Mouse (Mus musculus): ENCODE results near the gene B020004J07Rik.
A peak's percentile ranks its signal among the peaks of the same experiment; 100 is the strongest.
"Not testable (repeated sequence)": the region's sequence is repeated elsewhere in the genome, so short reads cannot be mapped to it uniquely, and the experiment has no call there.

Gene B020004J07Rik

GRCm38 (mm10) chr4:101843923-101844322 is at the start of gene B020004J07Rik:
Gene B020004J07Rik, minus strand, starts transcription at chr4:101844023.
- DNase-seq: not testable (repeated sequence)

GRCm38 (mm10) chr4:101889377-101889776 is 45.6 kb upstream of the B020004J07Rik start:
- DNase-seq: no peak

- no peak for DNase-seq
Observed at GRCm38 (mm10) chr4:101883641-101884040, 39.8 kb upstream of the B020004J07Rik start.

- not testable (repeated sequence) for DNase-seq
Observed at GRCm38 (mm10) chr4:101875687-101876086, 31.9 kb upstream of the B020004J07Rik start.

- DNase-seq: not testable (repeated sequence)
Observed at GRCm38 (mm10) chr4:101872031-101872430, 28.2 kb upstream of the B020004J07Rik start.

- peak in 1 of 2 experiments; percentile 8 for DNase-seq
Observed at GRCm38 (mm10) chr4:101862289-101862688, 18.5 kb upstream of the B020004J07Rik start.

- DNase-seq: peak in 1 of 2 experiments; percentile 42
Observed at GRCm38 (mm10) chr4:101860873-101861272, 17.1 kb upstream of the B020004J07Rik start.

- no peak for DNase-seq
Observed at GRCm38 (mm10) chr4:101850908-101851307, 7.1 kb upstream of the B020004J07Rik start.
